Mouse (Mus musculus): ENCODE measurements around the gene Cdcp1.

The Cdcp1 gene

DNA sequence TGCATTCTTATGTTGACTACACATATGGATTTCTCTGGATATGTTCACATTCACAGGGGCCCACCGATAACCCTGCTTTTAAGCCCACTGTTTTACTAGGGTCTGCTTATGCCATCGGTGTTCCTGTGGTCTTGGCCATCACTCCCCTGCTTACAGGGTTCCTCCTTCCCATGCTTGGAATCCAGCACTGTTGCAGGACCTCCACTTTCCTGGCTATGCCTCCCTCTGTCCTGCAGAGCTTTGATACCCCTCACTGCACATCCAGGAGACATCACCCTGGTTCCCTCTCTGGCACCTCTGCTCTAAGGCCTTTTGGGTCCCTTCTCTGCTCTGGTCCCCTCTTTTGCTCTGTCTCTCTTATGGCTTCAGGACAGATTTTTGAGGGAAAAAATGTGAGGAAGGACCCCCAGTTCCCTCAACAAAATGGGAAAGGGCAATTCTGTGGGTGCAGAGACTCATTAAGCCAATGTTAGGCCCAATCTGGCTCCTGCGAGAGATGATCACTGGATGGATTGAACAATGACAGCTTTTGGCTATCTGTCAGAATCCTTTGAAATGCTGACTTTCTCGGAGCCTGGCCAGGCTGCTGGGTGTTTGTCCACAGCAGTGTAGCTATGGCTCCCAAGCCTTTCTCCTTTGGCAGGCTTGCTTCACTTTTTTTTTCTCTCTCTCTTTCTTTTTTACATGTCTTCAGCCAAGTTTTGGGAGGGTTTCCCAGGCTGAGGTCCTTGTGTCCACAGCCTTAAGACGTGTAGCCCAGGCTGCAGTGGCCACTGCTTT lies 65.4 kb downstream of the Cdcp1 start, which contains the start of gene Clec3b:
TSS of gene Clec3b (plus strand) at position 706 of the 780 bp plus-strand sequence.
- DNase-seq = peak; percentile 85

DNA sequence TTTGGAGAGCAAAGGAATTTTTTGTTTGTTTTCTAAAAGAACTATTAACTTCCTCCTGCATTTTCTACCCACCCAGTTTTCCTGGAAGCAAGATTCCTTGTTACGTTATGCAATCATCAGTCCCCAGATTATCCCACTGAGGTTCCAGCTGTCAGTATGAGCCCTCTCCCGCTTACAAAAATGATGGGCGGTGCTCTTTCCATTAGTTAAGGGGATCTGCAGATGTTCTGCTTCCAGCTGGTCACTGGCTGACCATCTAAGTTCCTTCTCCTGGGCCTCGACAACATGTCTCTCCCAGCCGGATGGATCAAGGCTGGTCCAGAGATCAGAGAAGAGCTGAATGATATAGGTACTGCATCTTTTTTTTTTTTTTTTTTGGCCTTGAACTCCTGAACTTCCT lies 67.4 kb downstream of the Cdcp1 start:
- DNase-seq = peak; percentile 55

DNA sequence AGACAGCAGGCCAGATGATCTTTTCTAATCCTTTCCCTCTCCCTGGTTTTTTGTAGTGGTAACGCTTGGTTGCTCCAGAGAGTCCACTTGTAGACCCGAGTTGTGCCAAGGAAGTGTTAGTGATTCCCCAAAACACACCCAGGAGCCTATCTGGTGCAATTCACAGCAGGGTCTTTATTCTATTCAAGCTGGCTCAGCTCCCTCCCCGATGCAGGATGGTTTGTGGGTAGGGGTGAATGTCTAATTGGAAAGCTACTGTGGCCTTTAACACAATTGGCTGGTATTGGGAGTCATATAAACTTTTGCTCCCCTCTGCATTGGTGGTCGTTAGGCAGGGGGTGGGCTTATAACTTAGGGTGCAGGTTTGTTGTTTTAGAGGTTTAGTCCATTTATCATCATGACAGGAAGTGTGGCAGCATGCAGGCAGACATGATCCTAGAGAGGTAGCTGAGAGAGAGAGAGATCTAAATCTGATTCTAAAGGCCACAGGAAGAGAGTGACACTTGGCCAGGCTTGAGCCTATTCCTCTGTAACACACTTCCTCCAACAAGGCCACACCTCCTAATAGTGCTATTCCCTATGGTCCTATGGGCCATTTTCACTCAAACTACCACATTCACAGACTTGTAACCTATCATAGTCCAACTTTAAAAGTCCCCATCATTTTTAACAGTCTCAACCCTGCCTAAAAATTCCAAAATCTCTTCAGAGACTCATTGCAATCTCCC lies 75.8 kb downstream of the Cdcp1 start:
- no peak for DNase-seq

- peak; percentile 88 for DNase-seq
These were observed 76.9 kb downstream of the Cdcp1 start for GRCm38 (mm10) chr9:123138891-123139474.

- DNase-seq = no peak
These were observed 78.7 kb downstream of the Cdcp1 start for GRCm38 (mm10) chr9:123136953-123137682.

DNA sequence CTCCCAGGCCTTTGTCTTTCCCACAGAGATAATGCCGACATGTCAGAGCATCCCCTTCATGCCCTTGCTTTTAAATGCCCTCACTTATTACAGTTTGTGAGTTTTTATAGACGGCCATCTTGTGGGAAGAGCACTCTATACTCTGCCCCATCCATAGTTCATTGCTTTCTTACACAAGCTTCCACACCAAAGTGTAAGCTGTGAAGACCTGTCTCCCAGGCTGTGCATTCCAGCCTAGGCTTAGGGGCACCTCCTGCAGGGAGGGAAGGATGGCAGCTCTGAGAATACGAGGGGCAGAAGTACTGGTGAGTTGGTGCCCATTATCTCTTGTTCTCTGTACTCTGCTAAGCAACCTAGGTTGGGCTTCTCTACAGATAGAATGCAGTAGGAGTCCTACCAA lies 82.8 kb downstream of the Cdcp1 start:
- DNase-seq = no peak

- no peak for DNase-seq
These were observed 88.2 kb downstream of the Cdcp1 start for GRCm38 (mm10) chr9:123127663-123128062.

- DNase-seq = no peak
These were observed 91.3 kb downstream of the Cdcp1 start for GRCm38 (mm10) chr9:123124413-123124981.

DNA sequence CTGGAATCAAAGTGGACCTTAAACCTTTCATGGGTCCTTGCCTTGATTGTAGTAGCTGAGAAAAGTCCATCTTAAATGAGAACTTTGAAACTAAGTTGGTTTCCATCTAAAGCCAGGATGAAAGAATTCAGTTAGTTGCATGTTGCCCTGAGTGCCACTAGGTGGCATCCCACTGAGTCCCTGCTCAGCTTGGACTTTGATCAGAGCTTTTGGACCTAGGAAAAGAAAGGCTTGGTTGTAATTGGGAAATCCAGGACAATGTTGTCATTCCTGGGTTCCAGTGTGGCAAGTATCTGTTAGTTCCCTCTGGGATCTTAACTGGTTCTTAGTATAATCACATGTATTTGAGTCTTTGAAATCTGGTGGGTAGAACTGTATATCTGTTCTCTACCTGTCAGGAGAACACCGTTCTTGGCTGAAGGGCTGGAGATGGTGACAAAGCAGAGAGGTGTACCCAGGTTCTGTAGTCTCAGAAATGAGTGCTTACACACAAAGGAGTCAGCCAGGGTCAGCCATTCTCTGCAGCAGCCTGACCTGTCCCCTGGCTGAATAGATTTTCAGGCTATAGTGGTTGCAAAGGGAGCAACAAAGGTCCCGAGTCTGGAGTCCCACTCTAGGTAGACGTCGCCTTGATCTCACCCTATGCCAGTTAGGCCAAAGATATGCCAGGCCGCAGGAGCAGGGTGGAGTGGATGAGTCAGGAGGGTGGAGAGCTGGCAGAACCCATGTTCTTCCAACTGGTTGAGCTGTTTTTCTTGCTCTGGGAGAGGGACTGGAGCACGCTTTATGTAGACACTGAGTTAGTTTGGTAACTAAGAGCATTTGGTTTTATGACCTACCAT lies 92.0 kb downstream of the Cdcp1 start:
- DNase-seq = peak; percentile 45

DNA sequence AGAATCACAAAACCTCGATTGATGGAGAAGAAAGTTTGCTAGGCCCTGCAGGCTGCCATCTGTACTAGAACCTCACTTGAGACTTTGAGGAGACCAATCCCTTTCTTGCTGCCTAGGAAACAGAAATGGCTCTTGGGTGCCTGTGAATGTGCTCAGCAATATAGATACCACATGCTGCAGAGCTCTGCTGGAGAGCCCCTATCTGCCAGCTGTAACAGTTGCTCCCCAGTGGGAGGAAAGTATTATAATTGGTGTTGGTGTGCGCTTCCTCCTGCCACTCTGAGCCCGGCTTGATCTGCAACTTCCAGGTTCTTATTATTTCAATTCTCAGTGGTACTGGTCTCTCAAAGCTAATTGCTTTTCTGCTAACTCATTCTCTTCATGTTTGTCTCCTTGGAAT lies 92.8 kb downstream of the Cdcp1 start:
- no peak for DNase-seq

All from lung, postnatal 10 days (tissue).